Mouse (Mus musculus) megakaryocyte, embryonic 14.5 days (primary cell): ENCODE data around the gene Apoe. TPM values are rescaled to one million over a fixed set of nuclear protein-coding genes. Genes with fewer than 3 reads are reported as not detected.

Experiments
- H3K27me3 ChIP-seq: replicated peaks from 2 replicates; pipeline ENCODE3; 2012; ENCODE audit warnings: inconsistent platforms
- H3K36me3 ChIP-seq: replicated peaks from 2 replicates; pipeline ENCODE3; 2012; ENCODE audit warnings: low read length, inconsistent platforms, mixed read lengths
- H3K4me1 ChIP-seq: 2 replicates; pipeline ENCODE4 v1.6.1; 2012; ENCODE audit warnings: inconsistent platforms
- H3K4me3 ChIP-seq: replicated peaks from 2 replicates; pipeline ENCODE3; 2012; ENCODE audit warnings: moderate library complexity, mild to moderate bottlenecking, inconsistent platforms
- H3K9me3 ChIP-seq: 2 replicates; pipeline ENCODE4 v1.6.1; 2012; ENCODE audit warnings: inconsistent platforms
- FLI1 ChIP-seq: IDR thresholded peaks from 2 replicates; pipeline ENCODE4 v1.6.1; 2012; ENCODE audit warnings: low read length, inconsistent platforms, mixed read lengths
- GATA1 ChIP-seq: IDR thresholded peaks from 3 replicates; pipeline ENCODE4 v1.6.1; 2012; ENCODE audit warnings: mixed read lengths, low read length, inconsistent platforms, borderline replicate concordance
- polyA plus RNA-seq: library from polyadenylated mRNA; stranded (reverse); fragments of >175 nt; gene quantifications from 2 replicates; pipeline ENCODE4 v1.2.3, GENCODE M21; 2012; ENCODE audit warnings: low replicate concordance; ENCODE audit not compliant: insufficient read depth

The Apoe gene
- polyA plus RNA-seq, result 302 and 6,452 TPM in 2 replicates

DNA sequence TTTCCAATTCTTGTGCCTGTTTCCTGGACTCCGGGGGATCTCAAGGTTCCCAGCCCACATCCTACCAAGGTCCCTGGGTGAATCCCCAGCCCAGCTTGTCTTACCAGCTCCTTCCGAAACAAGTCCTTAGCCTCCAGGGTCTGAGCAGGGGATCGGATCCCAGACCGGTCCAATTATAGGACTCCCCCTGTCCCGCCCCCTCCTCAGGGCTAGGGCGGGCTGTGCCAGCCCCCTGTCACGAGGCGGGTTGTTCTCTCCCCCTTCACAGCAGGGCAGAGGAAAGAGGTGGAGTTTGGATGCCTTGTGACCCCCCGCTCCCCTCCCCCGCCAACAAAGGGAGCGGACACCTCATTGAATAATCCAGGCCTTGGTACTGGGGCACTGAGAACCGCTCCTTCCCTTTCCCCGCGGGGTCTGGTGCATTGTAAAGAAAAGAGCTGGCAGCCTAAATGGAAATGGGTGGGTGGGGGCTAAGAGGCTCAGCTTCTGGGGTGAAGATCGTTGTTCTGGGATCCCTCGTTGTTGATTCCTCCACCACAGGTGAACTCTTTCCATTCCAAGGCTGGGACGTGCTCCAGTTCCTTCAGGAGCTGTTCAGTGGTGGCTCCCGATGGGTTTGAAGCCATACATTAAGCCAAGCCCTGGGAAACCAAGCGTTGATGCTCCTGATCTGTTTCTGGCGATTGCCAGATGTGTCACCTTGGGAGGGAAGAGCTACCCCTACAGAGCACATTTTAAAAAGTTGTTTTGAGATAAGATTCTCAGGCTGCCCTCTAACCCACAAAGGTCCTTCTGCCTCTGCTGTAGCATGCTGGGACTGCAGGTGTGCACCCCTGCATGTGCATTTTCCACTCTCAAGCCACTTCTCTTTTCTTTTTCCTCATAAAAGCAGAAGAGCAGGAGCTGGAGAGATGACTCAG is at the start of gene Apoe:
TSS of gene Apoe (minus strand) at position 282 of the 920 bp plus-strand sequence.
- H3K36me3 ChIP-seq, result peaks cover 73% of the 10 kb centered on the region
- TF ChIP-seq GATA1, result no peak
- TF ChIP-seq FLI1, result no peak
- H3K4me1 ChIP-seq, result peaks cover 52% of the 10 kb centered on the region
- H3K9me3 ChIP-seq, result peaks cover 21% of the 10 kb centered on the region
- peaks cover 39% of the 10 kb centered on the region for H3K27me3 ChIP-seq
- H3K4me3 ChIP-seq, result peak within 1 kb of the TSS; percentile 53

DNA sequence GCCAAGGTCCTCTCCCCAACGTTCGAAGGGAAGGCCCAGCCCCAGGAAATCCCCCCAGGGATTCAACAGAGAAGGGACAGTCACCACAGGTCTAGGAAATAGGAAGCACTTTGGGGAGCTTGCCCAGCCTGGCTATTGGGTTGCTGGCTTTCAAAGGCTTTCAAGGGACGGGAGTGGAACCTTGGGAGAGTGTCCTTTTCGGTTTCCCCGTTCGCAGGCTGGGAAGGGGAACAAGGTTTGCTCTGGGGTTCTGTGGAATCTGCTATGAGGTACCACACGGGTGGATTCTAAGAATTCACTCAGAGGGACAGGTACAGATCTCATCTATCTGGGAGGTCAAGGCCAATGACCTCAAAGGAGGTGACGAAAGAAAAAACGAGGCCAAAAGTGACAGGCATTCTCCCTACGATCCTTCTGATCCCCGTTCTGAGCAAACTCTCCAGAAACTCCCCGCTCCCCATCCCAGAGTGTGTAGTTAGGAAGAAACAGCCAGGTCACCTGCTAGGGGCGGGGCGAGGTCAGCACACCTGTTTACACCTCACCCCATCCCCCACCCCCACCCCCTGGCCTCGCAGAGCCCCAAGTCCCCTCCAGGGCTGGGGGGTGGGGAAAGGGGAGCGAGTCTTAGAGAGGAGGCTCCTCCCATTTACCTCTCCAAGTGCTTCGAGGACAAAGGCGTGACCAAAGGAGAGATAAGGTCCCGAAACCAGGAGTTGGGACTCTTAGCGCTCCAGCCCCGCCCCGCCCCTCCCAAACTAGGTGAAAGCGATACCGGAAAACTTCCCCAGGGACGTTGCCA is 48.6 kb upstream of the Apoe start:
- Histone ChIP-seq H3K4me1 (peaks cover 39% of the 10 kb centered on the region), H3K4me3 (no peak overlapping the region), H3K9me3 (no peaks in the 10 kb centered on the region), H3K27me3 (peaks cover 81% of the 10 kb centered on the region), H3K36me3 (no peaks in the 10 kb centered on the region)
- TF ChIP-seq FLI1, result no peak
- no peak for TF ChIP-seq GATA1

DNA sequence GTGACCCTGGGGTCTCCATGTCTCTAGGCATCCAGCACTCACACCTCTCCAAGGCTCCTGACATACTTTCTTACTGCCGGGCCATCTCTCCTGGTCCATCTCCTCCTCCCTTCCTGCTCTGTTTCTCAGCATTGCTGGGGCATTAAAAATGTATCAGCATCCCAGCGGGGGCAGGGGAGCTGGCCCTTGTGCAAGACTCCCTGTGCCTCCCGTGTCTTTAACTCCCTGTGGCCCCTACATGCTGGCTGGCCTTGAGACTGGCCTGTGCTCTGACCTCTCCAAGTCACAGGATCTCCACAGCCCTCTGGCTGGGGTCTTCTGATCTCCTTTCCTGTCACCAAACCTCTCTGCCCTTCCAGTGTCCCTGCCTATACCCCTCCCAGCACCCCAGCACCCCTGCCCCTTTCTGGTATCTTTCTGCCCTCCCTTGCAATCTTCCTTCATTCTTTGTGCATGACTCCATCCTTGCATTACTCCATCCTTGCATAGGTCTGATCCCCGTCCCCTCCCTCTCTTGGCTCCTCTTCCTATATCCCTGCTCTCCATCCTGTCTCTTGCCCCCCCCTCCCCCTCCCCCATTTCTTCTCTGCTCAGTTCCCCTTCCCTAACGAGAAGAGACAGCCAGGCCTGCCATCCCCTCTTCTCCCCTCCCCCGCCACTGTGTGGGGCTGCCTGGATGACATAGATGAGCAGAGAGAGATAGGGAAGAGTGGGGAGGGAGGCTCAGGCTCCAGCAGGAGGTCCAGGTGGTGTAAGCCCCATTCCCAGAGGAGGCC is 47.6 kb upstream of the Apoe start:
- Histone ChIP-seq H3K9me3 (no peaks in the 10 kb centered on the region), H3K36me3 (no peaks in the 10 kb centered on the region), H3K27me3 (peaks cover 87% of the 10 kb centered on the region), H3K4me1 (peaks cover 39% of the 10 kb centered on the region), H3K4me3 (no peak overlapping the region)
- TF ChIP-seq FLI1 (no peak), GATA1 (no peak)

DNA sequence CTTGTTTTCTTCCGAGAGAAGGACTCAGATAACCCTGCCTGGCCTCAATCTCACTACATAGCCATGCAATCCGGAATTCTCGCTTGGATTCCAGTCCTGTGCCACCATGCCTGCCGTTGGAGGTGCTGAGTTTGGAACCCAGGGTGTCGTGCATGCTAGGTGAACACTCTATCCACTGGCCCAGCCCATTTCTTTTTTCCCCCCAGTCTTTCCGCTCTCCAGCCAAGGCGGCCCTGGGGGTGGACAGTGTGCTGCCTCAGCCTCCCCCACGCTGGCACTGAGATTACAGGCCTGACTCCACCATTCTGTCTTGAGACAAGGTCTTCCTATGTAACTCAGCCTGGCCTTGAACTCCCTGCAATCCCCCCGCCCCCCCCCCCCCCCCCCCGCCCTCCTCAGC is 47.0 kb upstream of the Apoe start:
- Histone ChIP-seq H3K27me3 (peaks cover 90% of the 10 kb centered on the region), H3K36me3 (no peaks in the 10 kb centered on the region), H3K4me1 (peaks cover 38% of the 10 kb centered on the region)

DNA sequence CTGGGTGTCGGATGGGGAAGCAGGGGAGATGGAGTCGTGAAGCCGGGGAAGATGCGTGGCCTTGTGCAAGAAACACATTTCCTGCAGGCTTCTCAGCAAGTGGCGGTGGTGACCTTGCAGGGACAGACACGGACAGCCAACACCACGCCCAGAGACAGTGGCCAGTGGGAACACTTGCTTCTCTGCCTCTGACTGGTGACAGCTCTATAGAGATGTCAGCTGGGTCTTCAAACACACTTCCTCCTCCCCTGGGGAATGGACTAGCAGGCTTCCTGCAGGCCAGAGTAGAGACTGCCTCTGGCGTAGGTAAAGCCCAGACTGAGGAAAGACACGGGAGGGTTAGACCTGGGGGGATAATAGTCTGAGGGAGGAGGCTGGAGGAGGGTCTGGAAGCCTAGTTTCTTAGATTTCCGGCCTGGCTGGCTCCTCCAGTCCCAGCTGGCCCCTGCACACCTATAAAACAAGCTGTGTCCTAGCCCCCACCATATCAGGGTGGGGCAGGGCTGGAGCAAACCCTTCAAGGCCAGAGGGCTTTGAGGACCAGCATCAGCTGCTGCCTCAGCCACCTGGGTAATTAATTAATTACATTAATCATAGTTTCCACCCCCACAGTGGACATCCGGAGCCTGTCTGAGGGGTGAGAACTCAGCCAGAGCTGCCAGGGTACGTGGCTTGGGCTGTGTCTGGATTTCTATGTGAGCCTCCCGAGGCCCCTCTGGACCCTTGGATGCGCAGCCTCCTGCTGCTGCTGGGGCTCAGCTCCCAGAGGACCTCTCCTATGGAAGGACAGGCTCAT is 45.8 kb upstream of the Apoe start:
- Histone ChIP-seq H3K9me3 (peaks cover 6% of the 10 kb centered on the region), H3K36me3 (no peaks in the 10 kb centered on the region), H3K4me3 (peak overlapping the region; percentile 50), H3K4me1 (peaks cover 31% of the 10 kb centered on the region), H3K27me3 (peaks cover 93% of the 10 kb centered on the region)
- TF ChIP-seq FLI1 (no peak), GATA1 (no peak)

More for the DNA sequence above, 47.0 kb upstream of the Apoe start:
- H3K4me3 ChIP-seq, result no peak overlapping the region
- no peaks in the 10 kb centered on the region for H3K9me3 ChIP-seq
- TF ChIP-seq GATA1 (no peak), FLI1 (no peak)

DNA sequence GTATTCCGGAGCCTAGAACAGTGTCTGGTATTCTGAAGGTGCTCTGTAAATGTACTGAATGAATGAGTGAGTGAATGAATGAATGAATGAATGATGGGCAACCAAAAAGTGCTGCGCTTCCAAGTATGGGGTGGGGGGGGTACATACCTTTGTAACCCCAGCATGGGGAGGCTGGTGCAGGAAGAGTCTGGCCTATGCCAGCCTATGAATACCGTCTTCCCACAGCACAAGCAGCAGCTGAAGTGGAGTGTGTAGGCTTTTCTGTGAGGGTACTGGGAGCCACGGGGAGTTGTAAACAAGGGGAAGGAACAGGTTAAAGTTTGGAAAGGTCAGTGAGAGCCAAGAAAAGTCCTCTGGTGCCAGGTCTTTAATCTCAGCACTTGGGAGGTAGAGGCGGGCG is 44.8 kb upstream of the Apoe start:
- TF ChIP-seq GATA1 (no peak), FLI1 (no peak)
- H3K4me1 ChIP-seq, result peaks cover 21% of the 10 kb centered on the region
- H3K27me3 ChIP-seq, result peaks cover 94% of the 10 kb centered on the region
- H3K9me3 ChIP-seq, result peaks cover 16% of the 10 kb centered on the region
- no peaks in the 10 kb centered on the region for H3K36me3 ChIP-seq
- no peak overlapping the region for H3K4me3 ChIP-seq

DNA sequence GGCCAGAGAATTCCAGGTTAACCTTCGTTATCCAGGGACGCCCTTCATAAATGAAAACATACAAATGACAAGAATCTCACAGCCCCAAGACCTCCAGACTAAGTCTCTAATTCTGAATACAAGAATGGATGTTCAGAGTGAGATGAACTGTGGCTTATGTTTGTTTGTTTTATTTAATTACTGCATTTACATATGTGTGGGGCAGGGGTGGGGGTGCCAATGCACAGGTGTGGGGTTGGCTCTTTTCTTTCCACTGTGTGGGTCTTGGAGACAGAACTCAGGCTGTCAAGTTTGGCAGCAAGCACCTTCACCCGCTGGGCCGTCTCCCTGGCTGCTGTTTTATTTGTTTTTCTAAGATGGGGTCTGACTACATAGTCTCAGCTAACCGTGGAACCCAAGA is 43.5 kb upstream of the Apoe start:
- H3K9me3 ChIP-seq, result peaks cover 16% of the 10 kb centered on the region
- H3K4me3 ChIP-seq, result no peak overlapping the region
- peaks cover 91% of the 10 kb centered on the region for H3K27me3 ChIP-seq
- H3K36me3 ChIP-seq, result no peaks in the 10 kb centered on the region
- TF ChIP-seq FLI1 (no peak), GATA1 (no peak)
- peaks cover 19% of the 10 kb centered on the region for H3K4me1 ChIP-seq

DNA sequence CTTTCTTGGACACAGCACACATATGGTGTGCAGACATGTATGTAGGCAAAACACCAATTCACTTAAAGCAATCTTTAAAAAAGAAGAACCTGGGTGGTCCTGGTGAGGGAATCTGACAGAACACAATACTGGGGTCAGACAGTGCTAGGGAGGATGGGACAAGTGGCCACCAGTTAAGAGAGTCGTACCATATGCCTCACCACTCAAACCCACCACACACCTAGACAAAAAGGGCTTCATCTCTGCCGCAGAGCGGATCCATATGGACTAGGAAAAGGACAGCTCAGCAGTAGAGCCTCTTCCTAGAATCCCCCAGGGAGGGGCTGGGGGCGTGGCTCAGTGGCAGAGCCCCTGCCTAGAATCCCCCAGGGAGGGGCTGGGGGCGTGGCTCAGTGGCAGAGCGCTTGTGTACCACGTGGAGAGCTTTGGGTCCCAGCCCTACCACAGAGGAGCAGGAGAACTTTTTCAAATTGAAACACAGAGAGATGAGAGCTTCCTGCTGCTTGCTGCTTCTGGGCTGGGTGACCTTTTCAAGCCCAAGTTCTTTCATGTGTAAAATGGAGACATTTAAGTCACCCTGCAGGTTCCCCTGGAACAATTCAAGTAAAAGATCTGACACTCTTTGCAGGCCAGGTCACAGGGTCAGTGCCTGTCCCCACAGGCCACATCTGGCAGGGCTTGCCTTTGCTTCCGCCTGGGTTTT is 42.5 kb upstream of the Apoe start:
- no peak for TF ChIP-seq FLI1
- no peak for TF ChIP-seq GATA1
- Histone ChIP-seq H3K27me3 (peaks cover 89% of the 10 kb centered on the region), H3K4me1 (peaks cover 29% of the 10 kb centered on the region)

More for the DNA sequence above, 42.5 kb upstream of the Apoe start:
- peaks cover 16% of the 10 kb centered on the region for H3K9me3 ChIP-seq
- H3K4me3 ChIP-seq, result no peak overlapping the region
- H3K36me3 ChIP-seq, result no peaks in the 10 kb centered on the region
